Mouse (Mus musculus): Measurements from ENCODE around the gene Spsb4.

Spsb4 gene

DNA sequence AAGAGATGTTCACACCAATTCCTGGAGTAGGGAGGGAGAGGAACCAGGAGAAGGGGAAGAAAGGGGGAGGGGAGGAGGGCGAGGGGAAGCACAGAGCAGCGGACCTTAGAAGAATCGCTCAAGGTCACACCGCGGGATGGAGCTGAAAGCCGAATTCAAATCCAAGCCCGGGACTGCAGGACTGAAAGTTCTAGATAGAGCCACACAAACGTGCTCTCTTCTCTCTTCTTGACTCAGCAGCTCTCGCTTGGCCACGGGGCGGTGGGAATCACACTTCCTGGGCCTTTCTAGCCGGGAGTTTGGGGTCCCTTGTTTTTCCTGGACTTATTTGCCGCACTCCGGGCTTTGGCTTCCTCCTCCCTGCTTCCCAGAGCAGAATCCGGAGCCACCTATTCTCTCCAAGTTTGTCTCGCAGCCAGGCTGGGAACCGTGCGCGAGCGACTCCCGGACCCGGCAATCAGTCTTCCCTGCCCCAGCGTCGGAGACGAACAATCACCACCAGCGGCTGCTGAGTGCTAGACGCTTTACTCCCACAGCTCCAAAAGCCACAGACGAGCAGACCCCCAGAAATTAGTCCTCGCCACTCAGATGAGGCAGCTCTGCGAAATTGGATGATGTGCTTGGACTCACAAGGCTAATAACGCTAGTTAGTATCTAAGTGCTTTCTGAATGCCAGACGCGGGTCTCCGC is 1.4 kb downstream of the Spsb4 start:
- DNase-seq (ENCODE audit: low spot score), result no peak

DNA sequence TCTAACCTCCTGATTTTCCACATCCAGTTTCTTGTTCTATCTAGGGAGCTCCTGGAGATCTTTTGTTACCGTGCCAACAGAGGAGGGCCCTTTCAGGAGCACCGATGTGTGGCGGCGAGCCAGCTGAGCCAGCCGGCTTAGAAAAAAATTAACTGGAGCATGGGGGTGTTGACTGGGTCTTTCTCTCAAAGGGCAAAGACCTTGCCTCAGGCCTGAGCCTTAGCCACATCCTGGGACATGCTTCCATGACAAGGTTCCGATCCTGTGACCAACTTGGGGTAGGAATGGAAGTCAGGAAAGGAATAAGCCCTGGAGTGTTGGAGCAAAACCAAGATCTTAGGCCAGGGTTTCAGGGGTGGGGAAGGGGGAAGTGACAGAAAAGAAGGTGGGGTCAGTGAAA is 2.9 kb downstream of the Spsb4 start:
- peak; percentile 46 for DNase-seq (ENCODE audit: low spot score)

DNA sequence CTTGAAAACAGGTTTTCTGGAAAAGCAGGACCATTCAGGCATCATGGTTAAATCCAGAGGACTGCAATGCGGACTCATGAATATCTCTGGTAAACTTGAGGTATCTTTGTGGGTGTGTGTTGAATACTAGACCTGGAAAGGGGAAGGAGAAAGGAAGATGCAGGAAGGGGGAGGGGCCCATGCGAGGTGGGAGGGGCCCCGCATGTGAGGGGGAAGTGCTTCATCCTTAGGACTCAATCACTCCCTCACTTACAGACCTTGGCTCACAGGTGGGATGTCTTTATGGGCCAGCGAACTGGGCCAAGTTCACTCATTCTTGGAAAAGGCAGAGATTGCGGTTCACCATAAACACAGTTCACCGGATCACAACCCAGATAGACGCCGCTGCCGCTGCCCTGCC is 4.9 kb downstream of the Spsb4 start:
- DNase-seq (ENCODE audit: low spot score), result no peak

DNA sequence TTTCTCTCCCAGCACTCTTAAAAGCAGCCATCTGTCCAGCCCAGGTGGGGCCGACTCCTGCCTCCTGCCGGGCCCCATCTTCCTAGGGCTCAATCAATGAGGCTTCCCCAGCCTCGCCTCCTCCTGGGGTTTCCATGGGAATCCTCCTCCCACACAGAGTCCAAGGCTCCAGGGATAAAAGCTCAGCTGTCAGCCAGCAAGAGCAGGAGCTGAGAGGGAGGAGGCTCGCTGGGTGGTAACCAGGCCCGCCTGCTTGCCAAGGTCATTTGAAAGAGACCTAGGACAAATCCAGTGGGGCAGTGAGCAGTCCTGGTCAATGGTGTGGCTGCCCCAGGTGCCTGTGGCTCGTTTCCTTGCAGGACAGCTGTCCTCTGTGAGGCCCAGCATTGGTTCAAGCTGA is 5.5 kb downstream of the Spsb4 start:
- peak; percentile 74 for DNase-seq (ENCODE audit: low spot score)

DNA sequence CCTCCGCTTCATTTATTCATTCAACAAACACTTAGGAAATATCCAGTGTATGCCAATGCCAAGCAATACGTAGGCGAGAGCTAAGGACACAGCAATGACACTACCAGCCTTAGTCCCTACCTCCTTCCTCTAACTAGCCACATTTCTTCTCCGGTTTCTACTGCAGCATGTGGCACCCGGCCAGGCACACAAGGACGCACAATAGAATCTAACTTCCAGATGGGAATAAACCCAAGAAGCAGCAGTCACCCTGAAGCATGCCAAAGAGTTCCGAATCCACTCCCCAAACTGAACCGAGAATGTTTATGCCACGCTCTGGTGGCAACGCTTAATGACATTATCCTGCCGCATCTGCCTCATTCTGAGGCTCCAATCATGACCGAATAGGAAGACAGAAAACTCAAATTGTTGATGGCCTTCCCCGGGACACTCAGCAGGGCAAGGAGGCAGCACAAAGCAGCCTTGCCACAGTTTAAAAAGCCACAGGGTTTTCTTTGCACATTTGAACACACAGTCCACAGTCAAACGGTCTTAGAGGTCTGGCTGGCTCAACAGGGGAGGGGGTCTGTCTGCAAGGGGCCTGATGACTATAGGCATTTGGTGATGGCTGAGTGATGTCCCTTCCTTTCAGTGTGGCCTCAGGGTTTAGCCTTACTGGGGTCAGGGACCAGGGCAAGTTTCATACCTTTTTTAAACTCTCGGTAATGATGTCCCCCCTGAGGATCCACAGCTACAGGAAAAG is 7.0 kb downstream of the Spsb4 start:
- peak; percentile 53 for DNase-seq (ENCODE audit: low spot score)

DNA sequence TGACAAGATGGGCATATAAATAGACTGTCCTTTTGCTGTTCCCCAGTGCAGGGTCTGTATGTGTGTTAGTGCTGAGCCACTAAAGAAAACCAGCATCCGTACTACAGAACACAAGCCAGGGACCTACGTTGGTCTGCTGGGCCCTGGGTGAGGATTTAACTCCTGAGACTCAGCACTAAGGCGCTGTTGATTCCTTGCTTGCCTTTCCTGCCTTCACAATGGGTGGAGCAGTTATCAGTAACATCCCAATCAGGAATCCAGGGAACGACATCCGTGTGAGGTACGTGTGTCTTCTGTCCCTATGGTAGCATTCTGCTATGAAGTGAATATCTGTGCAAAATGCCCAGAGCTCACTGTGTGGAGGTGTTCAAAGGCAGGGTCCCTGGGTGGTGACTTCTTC is 8.2 kb downstream of the Spsb4 start:
- no peak for DNase-seq (ENCODE audit: low spot score)

DNA sequence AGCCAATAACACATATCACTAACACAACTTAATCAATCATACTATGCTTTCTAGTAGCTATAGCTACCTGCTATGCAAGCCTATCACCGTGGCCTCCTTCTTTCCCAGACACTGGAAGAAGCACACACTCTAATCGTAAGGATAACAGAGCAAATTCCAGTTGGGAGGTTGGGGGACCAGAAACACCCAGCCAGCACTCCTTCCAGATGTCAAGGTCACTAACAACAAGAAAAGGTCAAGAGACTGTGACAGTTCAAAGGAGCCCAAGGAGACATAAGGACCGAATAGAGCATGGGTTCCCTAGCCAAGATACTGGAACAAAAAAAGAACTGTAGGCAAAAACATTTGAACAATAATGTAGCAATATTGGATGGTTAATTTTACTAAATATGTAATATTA is 13.9 kb downstream of the Spsb4 start:
- DNase-seq (ENCODE audit: low spot score), result no peak

DNA sequence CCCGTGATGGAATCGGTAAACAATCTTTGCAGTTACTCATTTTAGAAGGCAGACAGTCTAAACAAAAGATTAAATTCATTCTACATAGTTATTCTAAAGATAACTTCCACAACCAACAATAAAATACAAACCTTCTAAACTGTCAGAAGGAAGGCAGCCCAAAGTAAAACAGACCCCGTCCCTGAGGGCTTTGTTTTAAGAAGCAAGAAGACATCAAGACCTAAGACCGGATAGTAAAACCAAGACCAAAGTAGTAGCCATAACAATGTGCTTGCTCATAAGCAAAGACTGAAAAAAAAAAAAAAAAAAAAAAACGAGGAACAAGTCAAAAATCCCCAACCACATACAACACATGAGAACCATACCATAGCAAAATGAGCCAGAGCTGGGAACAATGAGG is 15.5 kb downstream of the Spsb4 start:
- no peak for DNase-seq (ENCODE audit: low spot score)

DNA sequence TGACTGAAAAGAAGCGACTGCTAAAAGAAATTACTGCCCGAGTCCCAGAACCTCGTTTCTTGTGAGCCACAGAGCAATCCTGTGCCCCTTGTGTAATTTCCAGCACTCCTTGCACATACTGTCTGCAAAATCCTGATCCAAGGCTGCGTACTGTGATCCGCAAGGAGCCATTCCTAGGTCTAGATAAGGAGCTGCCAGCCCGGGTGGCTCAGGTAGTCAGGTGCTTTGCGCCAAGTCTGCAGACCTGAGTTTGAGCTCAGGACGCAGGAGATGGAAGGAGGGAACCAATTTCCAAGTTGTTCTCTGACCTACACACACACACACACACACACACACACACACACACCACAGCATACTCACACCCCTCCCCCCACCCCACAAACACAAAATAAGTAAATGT is 16.0 kb downstream of the Spsb4 start:
- DNase-seq (ENCODE audit: low spot score), result no peak

DNA sequence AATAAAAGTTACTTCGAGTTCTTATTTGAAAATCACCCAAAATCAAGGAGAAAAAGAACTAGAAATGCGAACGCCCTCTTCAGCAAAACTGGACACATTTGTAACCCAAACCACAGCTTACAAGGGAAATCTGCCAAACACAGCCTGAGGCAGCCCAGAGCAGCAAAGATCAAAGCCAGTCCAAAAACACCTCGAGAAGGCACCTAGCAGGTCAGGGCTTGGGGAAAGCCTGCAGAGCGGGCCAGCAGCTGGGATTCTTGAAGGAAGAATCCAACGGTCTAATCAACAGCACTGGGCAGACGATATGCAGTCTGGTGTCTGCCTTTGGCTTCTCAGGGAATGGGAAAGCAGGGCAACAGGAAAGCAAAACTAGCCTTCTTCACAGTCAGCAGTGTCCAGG is 16.6 kb downstream of the Spsb4 start:
- no peak for DNase-seq (ENCODE audit: low spot score)

DNA sequence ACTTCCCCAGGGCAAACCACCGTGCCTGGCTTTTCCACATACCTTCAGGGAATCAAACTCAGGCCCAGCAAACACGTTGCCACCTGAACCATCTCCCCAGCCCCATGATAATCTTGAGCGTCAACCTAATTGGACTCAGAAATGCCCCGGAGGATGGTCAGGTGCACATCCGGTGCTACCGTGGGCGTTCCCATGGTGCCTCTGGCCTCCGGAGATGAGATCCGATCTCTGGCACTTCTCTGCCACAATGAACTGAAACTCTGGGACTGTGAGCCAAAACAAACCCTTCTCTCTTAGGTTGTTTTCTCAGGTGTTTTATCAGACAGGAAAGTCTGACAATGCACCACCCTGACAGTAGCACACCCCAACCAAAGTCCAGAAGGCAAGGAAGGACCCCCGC is 17.2 kb downstream of the Spsb4 start:
- no peak for DNase-seq (ENCODE audit: low spot score)

DNA sequence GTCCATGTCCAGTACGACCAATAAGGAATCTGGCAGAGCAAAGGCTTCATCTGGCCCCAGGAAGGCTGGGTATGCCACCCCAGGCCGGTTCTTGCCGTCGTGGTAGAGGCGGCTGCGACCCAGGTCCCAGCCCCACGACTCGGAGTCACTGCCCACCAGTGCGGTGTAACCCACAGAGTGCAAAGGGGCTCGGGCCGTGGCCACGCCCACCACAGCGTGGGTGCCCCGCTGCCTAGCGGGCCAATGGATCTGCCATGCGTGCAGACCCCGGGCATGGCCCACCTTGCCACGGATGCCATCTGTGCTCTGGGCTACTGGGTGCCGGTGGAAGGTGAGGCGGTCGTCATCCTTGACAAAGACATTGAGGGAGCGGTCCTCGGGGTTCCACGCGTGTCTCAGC is 22.9 kb downstream of the Spsb4 start:
- no peak for DNase-seq (ENCODE audit: low spot score)

DNA sequence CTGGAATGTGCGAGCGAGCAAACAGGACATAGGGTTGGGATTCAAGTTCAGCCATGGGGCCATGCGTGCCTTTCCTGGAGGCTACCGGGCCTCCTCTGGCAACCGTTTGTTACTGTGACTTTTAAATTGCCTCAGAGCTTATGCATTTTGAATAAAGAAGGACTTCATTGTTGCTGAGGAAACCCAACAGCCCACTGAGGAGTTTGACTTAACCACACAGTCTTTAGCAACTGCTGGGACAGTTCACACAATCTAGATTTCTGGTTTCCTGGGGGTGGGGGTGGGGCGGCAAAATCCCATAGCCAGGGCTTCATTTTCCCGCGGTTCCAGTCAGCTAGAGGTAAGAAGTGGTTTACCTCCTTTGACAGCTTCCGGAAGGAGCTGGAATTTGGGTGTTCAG is 23.9 kb downstream of the Spsb4 start:
- DNase-seq (ENCODE audit: low spot score), result no peak

DNA sequence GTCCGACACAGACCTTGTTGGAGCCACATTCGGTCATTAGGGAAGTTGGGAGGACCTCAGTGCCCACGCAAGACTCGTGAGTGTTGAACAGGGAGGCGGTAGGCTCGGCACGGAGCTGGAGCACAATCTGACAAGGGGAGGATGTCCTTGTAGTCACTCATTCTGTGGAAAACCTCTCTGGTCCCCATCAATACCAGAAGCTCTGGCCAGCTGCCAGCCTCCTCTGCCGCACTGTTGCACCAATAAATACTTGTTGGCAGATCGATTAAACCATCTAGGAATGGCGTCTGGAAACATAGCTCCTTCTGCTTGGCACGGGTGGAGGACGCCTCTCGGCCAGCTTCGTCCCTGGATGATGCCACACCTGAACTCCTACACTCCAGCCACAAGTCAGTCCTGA is 27.5 kb downstream of the Spsb4 start:
- no peak for DNase-seq (ENCODE audit: low spot score)

DNA sequence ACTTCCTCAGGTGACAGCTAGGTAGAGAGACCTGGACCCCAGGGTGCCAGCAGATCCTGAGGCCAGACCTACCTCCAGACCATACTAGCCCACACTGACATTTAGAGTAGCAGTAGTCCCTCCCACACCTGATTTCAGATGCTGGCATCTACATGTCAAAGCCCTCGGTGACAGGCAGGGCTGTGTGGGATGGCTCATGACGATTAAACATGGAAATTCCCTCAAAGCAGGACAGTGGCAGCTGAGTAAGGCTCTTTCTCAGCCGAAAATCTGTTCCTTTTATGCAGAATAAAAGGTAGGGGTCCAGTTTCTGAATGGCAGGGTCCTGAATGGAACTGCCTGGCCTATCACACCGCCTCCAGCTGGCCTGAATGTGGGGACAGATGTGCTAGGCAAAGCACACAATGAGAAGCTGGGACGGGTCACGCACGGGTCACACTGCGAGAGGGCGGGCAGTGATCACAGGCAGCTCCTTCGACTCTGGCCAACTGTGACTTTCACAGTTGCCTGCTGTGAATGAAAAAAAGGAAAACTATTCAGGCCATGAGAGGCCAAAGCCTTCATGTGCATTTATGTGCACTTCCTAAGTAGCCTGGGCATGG is 29.2 kb downstream of the Spsb4 start:
- no peak for DNase-seq (ENCODE audit: low spot score)

DNA sequence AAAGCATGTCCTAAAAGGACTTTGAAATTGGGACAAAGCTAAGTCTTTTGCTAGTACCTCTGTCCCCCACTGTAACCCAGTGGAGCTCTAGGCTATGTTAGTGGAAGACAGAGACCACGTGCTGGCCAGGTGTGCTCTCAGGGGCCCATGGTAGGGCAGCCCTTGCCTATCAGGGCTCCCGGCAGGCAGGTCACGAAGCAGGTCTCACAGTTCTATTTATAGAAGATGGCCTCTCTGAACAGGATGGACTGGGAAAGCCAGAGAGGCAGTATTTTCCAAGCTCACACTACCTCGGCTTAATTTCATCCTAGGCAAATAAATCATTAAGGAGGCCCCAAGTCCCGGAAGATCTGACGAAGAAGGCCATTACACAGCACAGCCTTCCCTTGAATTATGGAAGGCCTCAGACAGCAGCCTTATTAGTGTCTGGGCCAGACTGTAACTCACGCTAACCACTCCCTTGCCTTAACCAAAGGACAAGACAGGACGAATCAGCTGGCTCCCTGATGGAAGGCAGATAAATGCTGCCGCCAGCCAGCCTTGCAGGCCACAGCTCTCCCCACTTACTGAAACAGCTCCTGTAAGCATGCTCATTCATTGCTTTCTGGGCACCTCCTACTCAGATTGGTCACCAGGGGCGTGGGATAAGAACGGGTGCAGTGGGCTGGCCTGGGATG is 31.7 kb downstream of the Spsb4 start:
- DNase-seq (ENCODE audit: low spot score), result no peak

DNA sequence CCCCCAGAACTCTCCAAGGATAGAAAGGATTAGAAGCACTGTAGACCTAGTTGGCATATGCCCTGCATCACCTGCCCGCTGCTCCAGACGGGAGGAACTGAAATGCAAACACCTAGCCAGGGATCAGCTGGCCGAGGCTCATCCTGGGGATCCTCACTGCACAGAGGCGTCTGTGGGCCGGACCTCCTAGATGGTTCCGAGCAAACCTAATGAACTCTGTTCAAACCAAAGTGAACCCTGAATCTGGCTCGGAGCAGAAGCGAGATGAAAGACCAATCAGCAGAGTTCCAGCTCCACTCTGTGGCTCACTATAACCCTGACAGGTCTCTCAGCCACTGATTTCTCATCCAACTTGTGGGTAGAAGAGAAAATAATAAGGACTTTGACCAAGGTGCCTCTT is 34.6 kb downstream of the Spsb4 start:
- no peak for DNase-seq (ENCODE audit: low spot score)

DNA sequence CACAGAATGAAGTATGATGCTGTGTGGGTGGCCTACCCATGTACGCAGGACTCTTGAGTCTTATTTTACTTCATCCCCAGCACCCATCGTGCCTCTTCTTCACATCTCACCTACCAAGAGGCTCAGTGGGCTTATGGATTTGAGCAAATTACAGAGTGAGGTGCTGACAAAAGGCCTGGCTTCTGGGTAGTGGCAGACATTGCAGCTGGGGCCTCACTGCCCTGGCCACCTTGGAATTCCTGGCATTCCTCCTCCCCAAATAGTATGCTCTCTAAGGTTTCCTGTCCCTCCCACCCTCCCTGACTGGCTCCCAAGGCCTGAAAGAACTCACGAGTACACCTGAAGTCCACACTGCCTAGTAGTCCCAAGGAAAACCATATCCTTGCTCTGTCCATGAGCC is 35.7 kb downstream of the Spsb4 start:
- DNase-seq (ENCODE audit: low spot score), result no peak

DNA sequence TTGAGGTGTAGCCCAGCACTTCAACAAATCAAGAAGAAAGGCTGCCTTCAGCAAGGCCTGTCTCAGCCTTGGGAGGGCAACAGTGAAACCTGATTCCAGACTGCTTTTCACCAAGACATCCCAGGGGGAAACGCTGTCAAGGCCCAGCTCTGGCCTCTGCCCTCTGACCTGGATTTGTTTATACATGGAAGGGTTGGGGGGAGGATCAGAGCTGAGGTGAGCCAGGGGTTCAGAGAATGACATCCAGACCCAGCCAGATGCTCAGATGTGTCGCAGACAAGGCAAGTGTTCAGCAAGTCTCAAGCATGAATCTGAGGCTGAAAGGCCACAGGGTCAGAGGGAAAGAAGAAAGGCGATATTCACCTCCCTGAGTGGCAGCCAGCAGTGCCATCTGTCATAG is 36.3 kb downstream of the Spsb4 start:
- no peak for DNase-seq (ENCODE audit: low spot score)

DNA sequence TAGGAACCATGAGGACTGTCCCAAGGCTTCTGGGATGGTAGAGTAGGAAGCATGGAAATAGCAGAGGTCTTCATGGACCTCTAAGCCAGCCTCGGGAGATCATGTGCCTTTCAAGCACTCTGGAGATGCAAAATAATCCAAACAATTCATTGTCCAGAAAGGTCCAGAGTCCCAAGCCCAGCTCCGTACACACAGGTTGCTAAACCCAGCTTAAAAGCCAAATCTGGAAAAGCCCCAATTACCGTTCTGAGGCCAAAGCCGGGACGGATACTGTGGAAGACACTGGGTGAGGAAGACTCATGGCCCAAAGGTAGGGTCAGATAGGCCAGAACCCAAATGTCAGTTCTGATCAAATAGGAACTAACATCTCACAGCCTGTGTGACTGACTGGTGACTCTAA is 36.8 kb downstream of the Spsb4 start:
- no peak for DNase-seq (ENCODE audit: low spot score)

DNA sequence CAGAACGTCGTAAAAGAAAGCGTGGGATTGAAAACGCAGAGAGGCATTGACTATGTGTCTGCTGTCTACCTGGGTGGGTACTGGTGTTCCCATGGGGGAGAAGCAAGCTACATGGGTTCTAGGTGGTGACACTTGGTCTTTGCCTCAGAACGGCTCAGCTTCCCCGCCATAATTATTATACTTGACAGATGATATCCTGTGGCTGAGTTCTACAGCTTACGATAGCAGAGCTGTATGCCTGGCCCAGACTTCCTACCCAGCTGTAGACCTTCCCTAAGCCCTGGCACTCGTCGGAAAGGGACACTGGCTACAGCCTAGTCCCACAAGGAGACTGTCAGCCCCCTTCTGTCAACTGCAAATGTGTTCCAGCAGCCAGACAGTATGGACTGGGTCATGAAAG is 37.5 kb downstream of the Spsb4 start:
- DNase-seq (ENCODE audit: low spot score), result no peak

DNA sequence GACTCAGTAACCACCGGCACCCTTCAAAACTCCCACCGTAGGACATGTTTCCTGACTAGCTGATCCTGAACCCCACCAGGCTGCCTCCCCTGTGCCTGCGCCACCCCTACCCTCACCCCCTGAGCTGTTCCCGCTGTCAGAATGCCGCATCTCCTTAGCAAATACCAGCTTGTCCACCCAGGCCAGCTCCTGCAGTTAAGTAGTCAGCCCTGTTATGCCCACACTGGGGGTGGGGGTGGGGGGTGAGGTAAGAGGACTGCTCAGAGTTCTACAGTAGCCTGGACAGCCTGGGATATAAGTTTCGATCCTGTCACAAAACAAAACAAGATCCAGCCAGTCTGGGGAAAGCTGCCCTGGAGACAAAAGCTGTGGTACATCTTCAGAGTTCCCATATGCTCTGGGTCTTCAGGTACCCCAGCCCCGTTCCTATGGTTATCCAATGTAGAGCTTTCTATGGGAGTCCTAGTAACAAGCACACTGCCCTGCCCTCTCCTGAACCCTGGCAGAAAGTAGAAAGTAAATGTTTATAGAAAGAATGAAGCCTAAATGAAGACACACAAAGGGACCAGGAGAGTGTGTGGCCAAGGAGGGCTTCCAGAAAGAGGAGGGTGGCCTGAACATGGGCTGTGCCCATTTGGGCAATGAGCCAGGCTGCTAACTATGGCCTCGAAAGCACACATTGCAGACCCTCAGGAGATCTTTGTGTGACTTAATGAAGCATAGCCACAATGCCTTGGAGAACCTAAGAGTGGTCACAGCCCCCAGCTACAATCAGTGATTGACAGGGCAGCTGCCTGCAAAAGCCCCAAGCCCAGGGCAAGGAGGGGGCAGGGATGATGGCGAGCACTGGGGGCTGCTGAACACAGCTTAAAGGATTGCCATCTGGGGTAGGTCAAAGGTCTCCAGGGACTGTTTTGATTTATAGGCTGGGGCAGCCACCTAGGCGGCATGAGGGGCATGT is 38.3 kb downstream of the Spsb4 start:
- no peak for DNase-seq (ENCODE audit: low spot score)
